Mouse (Mus musculus): ENCODE results near the gene Gm49358. TPM values are rescaled to one million over a fixed set of nuclear protein-coding genes. Genes with fewer than 3 reads are reported as not detected.

Gene Gm49358
- polyA plus RNA-seq, 1 experiment, result not detected

DNA sequence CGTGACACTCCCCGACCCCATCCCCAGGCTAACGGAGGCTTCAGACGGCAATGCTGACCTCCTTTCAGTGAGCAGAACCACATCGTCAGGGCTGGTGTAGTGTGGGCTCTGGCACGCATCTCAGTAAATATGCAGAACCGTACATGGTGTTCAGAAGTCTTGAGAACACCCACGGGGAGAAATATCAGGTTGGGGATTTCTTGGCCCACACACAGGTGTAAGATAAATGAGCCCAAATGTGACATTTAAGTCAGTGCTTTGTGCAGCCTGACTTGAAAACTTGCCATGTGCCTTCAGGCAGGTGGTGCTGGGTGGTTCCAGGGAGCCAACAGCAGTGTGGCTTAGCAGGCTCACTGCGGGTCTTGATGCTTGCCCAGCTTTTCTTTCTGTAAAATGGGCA, 46.2 kb downstream of the Gm49358 start:
- no peaks in the 10 kb centered on the region for H3K9me3 ChIP-seq (replicated peaks; ENCODE audit: control insufficient read depth, insufficient read depth, low read length, poor library complexity, severe bottlenecking)
- H3K27me3 ChIP-seq (ENCODE audit: control insufficient read depth, insufficient read depth, low read length, poor library complexity, severe bottlenecking), result no peaks in the 10 kb centered on the region
- H3K9ac ChIP-seq (ENCODE audit: low read depth, poor library complexity, severe bottlenecking), result no peak overlapping the region
- H3K4me3 ChIP-seq (ENCODE audit: low read depth, low read length), result no peak overlapping the region
- no peaks in the 10 kb centered on the region for H3K36me3 ChIP-seq (ENCODE audit: control insufficient read depth, insufficient read depth, low read length, poor library complexity, severe bottlenecking)
- TF ChIP-seq EP300 (IDR thresholded peaks at IDR 0.05; ENCODE audit: insufficient read depth, low read depth, low read length), result no peak
- no peak for TF ChIP-seq POLR2A (IDR thresholded peaks at IDR 0.05; ENCODE audit: insufficient read depth, low read length)
- TF ChIP-seq CTCF (IDR thresholded peaks at IDR 0.05; ENCODE audit: low read depth, low read length), result no peak
- H3K4me1 ChIP-seq (ENCODE audit: control insufficient read depth, insufficient read depth, low read length), result no peaks in the 10 kb centered on the region
- H3K27ac ChIP-seq (ENCODE audit: insufficient read depth, low read length), result no peak overlapping the region

DNA sequence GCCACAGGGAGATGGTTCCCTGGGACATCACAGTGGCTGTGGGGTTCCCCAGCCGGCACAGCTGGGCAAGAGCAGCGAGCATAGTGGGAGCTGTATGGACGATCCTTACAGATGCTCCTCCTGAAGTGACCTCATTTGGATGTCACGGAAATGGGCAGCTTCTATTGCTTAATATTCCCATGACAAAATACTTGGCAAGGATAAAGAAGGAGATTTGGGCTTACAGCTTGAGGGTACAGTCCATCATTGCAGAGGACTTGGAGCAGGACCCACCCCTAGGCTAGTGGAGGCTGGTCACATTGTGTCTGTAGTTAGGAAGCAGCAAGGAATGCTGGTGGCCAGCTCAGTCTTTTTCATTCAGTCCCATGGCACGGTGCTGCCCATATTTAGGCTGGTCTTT, 46.8 kb downstream of the Gm49358 start:
- Histone ChIP-seq H3K9ac (ENCODE audit: low read depth, poor library complexity, severe bottlenecking) (no peak overlapping the region), H3K4me3 (ENCODE audit: low read depth, low read length) (no peak overlapping the region), H3K36me3 (ENCODE audit: control insufficient read depth, insufficient read depth, low read length, poor library complexity, severe bottlenecking) (no peaks in the 10 kb centered on the region), H3K27ac (ENCODE audit: insufficient read depth, low read length) (no peak overlapping the region), H3K4me1 (ENCODE audit: control insufficient read depth, insufficient read depth, low read length) (no peaks in the 10 kb centered on the region), H3K27me3 (ENCODE audit: control insufficient read depth, insufficient read depth, low read length, poor library complexity, severe bottlenecking) (no peaks in the 10 kb centered on the region), H3K9me3 (replicated peaks; ENCODE audit: control insufficient read depth, insufficient read depth, low read length, poor library complexity, severe bottlenecking) (no peaks in the 10 kb centered on the region)
- no peak for TF ChIP-seq EP300 (IDR thresholded peaks at IDR 0.05; ENCODE audit: insufficient read depth, low read depth, low read length)
- no peak for TF ChIP-seq POLR2A (IDR thresholded peaks at IDR 0.05; ENCODE audit: insufficient read depth, low read length)
- TF ChIP-seq CTCF (IDR thresholded peaks at IDR 0.05; ENCODE audit: low read depth, low read length), result no peak

DNA sequence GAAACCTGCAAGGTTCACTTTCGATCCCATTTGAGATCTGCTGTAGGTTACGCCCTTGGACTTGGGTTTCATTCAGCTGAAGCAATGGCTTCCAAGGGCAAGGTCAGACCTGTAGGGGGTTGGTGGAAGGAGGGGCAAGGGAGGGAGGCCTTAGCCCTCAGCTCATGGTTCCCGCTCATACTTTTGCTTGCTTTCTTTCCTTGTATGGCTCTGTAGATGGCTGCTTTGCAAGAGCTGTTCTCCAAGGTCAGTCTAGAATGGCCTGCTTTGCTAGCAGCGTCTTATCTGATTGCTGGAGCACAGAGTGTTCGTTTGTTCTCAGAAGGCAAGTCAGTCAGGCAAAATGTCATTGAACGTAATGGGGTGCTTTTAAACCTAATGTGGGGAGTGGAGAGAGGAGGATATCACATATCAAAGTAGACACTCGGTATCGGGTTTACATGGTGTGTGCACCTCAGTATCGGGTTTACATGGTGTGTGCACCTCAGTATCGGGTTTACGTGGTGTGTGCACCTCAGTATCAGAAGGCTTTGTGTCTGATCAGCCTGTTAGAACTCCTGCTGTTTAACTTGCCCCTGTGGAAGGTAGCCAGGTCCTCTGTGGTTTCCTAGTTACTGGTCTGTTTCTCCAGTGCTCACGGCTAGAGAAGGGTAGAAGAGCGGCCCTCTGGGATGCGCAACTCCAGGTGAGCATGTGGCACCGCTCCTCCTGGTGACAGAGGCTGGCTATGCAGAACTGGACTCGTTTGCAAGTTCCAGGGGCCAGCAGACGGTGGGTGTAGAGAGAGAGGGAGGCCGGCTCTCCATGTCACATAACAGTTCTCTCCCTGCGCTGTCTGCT, 50.7 kb downstream of the Gm49358 start:
- Histone ChIP-seq H3K9ac (ENCODE audit: low read depth, poor library complexity, severe bottlenecking) (no peak overlapping the region), H3K27ac (ENCODE audit: insufficient read depth, low read length) (no peak overlapping the region), H3K4me3 (ENCODE audit: low read depth, low read length) (no peak overlapping the region)

DNA sequence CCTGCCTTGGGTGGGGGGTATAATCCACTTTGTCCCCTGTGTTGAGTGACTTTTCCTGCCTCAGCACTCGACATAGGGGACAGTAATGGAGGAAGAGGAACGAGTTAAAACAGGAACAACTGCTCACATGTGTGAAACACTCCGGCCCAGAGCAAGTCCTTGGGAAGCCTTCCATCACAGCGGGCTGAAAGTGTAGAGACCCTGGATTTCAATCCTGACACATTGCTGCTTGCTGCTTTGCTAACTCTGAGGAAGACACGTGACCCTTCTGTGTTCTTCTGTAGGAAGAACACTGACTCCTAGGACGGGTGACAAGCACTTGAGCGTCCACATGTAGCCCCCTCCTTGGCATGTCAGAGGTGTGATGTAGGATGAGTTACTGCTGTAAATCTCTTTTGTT, 51.4 kb downstream of the Gm49358 start:
- H3K27ac ChIP-seq (ENCODE audit: insufficient read depth, low read length), result no peak overlapping the region
- TF ChIP-seq POLR2A (IDR thresholded peaks at IDR 0.05; ENCODE audit: insufficient read depth, low read length) (no peak), EP300 (IDR thresholded peaks at IDR 0.05; ENCODE audit: insufficient read depth, low read depth, low read length) (no peak), CTCF (IDR thresholded peaks at IDR 0.05; ENCODE audit: low read depth, low read length) (no peak)
- H3K4me1 ChIP-seq (ENCODE audit: control insufficient read depth, insufficient read depth, low read length), result peaks cover 4% of the 10 kb centered on the region
- no peak overlapping the region for H3K4me3 ChIP-seq (ENCODE audit: low read depth, low read length)
- no peaks in the 10 kb centered on the region for H3K9me3 ChIP-seq (replicated peaks; ENCODE audit: control insufficient read depth, insufficient read depth, low read length, poor library complexity, severe bottlenecking)
- H3K9ac ChIP-seq (ENCODE audit: low read depth, poor library complexity, severe bottlenecking), result no peak overlapping the region
- H3K27me3 ChIP-seq (ENCODE audit: control insufficient read depth, insufficient read depth, low read length, poor library complexity, severe bottlenecking), result no peaks in the 10 kb centered on the region
- no peaks in the 10 kb centered on the region for H3K36me3 ChIP-seq (ENCODE audit: control insufficient read depth, insufficient read depth, low read length, poor library complexity, severe bottlenecking)

More for the DNA sequence above, 50.7 kb downstream of the Gm49358 start:
- no peak for TF ChIP-seq POLR2A (IDR thresholded peaks at IDR 0.05; ENCODE audit: insufficient read depth, low read length)
- no peak for TF ChIP-seq CTCF (IDR thresholded peaks at IDR 0.05; ENCODE audit: low read depth, low read length)
- no peak for TF ChIP-seq EP300 (IDR thresholded peaks at IDR 0.05; ENCODE audit: insufficient read depth, low read depth, low read length)
- peaks cover 4% of the 10 kb centered on the region for H3K4me1 ChIP-seq (ENCODE audit: control insufficient read depth, insufficient read depth, low read length)
- no peaks in the 10 kb centered on the region for H3K36me3 ChIP-seq (ENCODE audit: control insufficient read depth, insufficient read depth, low read length, poor library complexity, severe bottlenecking)
- H3K9me3 ChIP-seq (replicated peaks; ENCODE audit: control insufficient read depth, insufficient read depth, low read length, poor library complexity, severe bottlenecking), result no peaks in the 10 kb centered on the region
- no peaks in the 10 kb centered on the region for H3K27me3 ChIP-seq (ENCODE audit: control insufficient read depth, insufficient read depth, low read length, poor library complexity, severe bottlenecking)

DNA sequence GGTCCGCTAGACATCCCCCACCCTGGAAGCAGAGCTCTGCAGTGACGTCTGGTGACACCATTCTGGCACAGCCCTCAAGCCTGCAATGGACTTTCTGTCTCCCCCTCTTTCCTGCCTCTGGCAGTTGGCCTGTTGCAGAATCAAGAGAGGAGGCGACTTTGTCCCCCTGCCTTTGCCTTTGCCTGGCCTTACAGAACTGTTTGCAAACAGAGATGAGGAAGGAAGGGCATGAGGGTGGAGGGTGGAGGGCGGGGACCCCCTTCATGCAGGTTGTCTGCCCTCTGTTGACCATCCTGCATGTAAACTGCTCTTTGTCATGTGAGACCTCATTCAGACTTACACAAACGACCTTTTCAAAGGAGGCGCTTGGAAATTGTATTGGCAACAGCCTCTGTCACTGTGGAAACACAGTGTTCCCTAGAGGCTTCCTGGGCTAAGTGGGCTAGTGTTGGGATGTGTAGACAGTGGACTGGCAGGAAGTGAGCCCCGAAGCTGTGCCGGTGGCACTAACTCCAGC, 55.9 kb downstream of the Gm49358 start:
- Histone ChIP-seq H3K9me3 (replicated peaks; ENCODE audit: control insufficient read depth, insufficient read depth, low read length, poor library complexity, severe bottlenecking) (no peaks in the 10 kb centered on the region), H3K4me1 (ENCODE audit: control insufficient read depth, insufficient read depth, low read length) (peaks cover 4% of the 10 kb centered on the region), H3K36me3 (ENCODE audit: control insufficient read depth, insufficient read depth, low read length, poor library complexity, severe bottlenecking) (no peaks in the 10 kb centered on the region; the same call in 1 of the 2 replicates), H3K27me3 (ENCODE audit: control insufficient read depth, insufficient read depth, low read length, poor library complexity, severe bottlenecking) (no peaks in the 10 kb centered on the region), H3K4me3 (ENCODE audit: low read depth, low read length) (no peak overlapping the region), H3K9ac (ENCODE audit: low read depth, poor library complexity, severe bottlenecking) (no peak overlapping the region), H3K27ac (ENCODE audit: insufficient read depth, low read length) (no peak overlapping the region)
- TF ChIP-seq POLR2A (IDR thresholded peaks at IDR 0.05; ENCODE audit: insufficient read depth, low read length) (no peak), CTCF (IDR thresholded peaks at IDR 0.05; ENCODE audit: low read depth, low read length) (no peak), EP300 (IDR thresholded peaks at IDR 0.05; ENCODE audit: insufficient read depth, low read depth, low read length) (no peak)

DNA sequence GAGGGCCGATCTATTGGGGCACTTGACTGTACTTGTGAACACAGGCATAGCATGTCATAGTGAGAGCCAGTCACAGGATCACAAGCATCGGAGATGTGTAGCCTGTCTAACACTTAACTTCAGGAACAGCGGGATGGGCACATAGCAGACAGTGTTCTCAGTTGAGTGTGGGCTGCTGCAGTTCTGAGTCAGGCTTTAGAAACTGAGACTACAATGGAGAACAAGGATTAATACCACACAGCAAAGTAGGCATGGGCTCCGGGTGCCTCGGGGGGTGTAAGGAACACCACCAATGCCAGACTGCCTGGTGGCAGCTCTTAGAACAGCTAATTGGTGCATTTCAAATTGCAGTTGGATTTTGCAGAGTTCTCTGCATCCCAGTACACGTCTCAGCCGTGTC, 57.2 kb downstream of the Gm49358 start:
- no peak overlapping the region for H3K4me3 ChIP-seq (ENCODE audit: low read depth, low read length)
- no peak overlapping the region for H3K27ac ChIP-seq (ENCODE audit: insufficient read depth, low read length)
- H3K36me3 ChIP-seq (ENCODE audit: control insufficient read depth, insufficient read depth, low read length, poor library complexity, severe bottlenecking), result no peaks in the 10 kb centered on the region; the same call in 1 of the 2 replicates
- no peaks in the 10 kb centered on the region for H3K9me3 ChIP-seq (replicated peaks; ENCODE audit: control insufficient read depth, insufficient read depth, low read length, poor library complexity, severe bottlenecking)
- no peak for TF ChIP-seq CTCF (IDR thresholded peaks at IDR 0.05; ENCODE audit: low read depth, low read length)
- no peak for TF ChIP-seq EP300 (IDR thresholded peaks at IDR 0.05; ENCODE audit: insufficient read depth, low read depth, low read length)
- TF ChIP-seq POLR2A (IDR thresholded peaks at IDR 0.05; ENCODE audit: insufficient read depth, low read length), result no peak
- no peaks in the 10 kb centered on the region for H3K27me3 ChIP-seq (ENCODE audit: control insufficient read depth, insufficient read depth, low read length, poor library complexity, severe bottlenecking)
- H3K4me1 ChIP-seq (ENCODE audit: control insufficient read depth, insufficient read depth, low read length), result peaks cover 4% of the 10 kb centered on the region
- no peak overlapping the region for H3K9ac ChIP-seq (ENCODE audit: low read depth, poor library complexity, severe bottlenecking)
